Mouse (Mus musculus) kidney, adult 10 weeks (tissue): ENCODE data around the gene Gm7298. TPM values are rescaled to one million over a fixed set of nuclear protein-coding genes. Genes with fewer than 3 reads are reported as not detected.

ENCODE experiments used
- polyA plus RNA-seq: library from polyadenylated mRNA; stranded (reverse); fragments of 350-450 nt; fragmentation: Illumina TruSeq; extraction: RNeasy Lipid Tissue Mini Kit (QIAGEN cat#74804); gene quantifications from one replicate; pipeline ENCODE4 v1.2.3, GENCODE M21; 2014; ENCODE audit warnings: low read depth, low replicate concordance

Gene Gm7298
- not detected for polyA plus RNA-seq

GRCm38 (mm10) chr6:121732632-121733031, at the start of gene Gm7298:
Gene Gm7298 (plus strand): TSS chr6:121732932.

GRCm38 (mm10) chr6:121838271-121838670, 105.5 kb downstream of the Gm7298 start, which contains the start of gene Mug1:
Gene Mug1 (plus strand): TSS chr6:121838541.

Other genes with a start within 250 kb of the Gm7298 start
- gene A2m, start 97.6 kb upstream of the Gm7298 start, polyA plus RNA-seq: 0.49 TPM
- gene Mug1, start 105.6 kb downstream of the Gm7298 start, polyA plus RNA-seq: 0.97 TPM